Mouse (Mus musculus): ENCODE results near the gene Qrich2.

DNA sequence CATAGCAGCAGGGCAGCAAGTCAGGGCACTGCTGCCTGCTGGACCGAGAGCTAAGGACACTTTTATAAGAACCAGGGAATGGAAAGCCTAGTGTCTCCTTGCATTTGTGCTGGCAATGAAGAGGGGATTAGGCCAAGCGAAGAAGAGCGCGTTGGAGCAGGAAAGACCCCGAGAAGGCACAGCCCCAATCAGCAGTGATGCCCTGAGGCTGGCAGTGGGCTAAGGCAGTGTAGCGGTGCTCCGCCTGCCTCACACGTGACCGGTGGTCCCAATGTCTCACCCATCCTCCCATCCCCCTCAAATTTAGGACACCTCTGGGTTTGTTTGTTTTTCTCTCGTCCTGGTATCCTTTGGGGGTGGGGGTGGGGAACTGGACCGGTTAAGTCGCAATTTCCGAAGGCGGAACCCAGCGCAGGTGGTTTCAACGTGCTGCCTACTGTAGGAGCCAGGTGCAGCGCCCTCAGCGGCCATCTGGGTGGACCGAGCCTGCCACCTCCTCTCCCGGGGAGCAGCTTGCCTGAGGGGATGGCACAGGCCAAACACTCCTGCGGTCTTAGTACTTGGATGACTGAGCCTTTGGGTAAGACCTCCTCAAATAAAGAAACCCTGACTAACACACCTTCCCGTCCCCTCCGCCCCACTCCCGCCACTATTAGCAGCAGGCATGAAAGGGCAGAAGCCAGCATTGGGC is 49.4 kb upstream of the Qrich2 start:
- TF ChIP-seq CTCF (IDR thresholded peaks at IDR 0.05; ENCODE audit: control insufficient read depth, insufficient read depth, low read length), result no peak
- TF ChIP-seq POLR2A (IDR thresholded peaks at IDR 0.05; ENCODE audit: borderline replicate concordance, control insufficient read depth, low read depth, low read length), result no peak

All from bone marrow, adult 2 months (tissue).